Mouse (Mus musculus) MEL (cell line): ENCODE results near the gene Hspb6. TPM values are rescaled to one million over a fixed set of nuclear protein-coding genes. Genes with fewer than 3 reads are reported as not detected.

Source experiments
- DNase-seq: peaks from one replicate; pipeline ENCODE4 v3.0.0; 2011; ENCODE audit warnings: low read depth, low spot score
- H3K27ac ChIP-seq: 2 replicates; pipeline ENCODE4 v1.5.1; 2012; ENCODE audit warnings: low read depth, mild to moderate bottlenecking, control low read depth, low read length, moderate library complexity; ENCODE audit not compliant: control insufficient read depth
- H3K27me3 ChIP-seq, 2 experiments: fragments of 150-350 bp in 1 of 2; sonication (generic) in 1 of 2; 2 replicates each; pipeline ENCODE4 v1.6.1; 2012; ENCODE audit warnings: low read length in 2 of 2, mild to moderate bottlenecking in 2 of 2, improper control_type of control experiment in 1 of 2, moderate library complexity in 1 of 2; ENCODE audit not compliant: insufficient read depth in 2 of 2, control insufficient read depth in 1 of 2
- H3K36me3 ChIP-seq, 2 experiments: 2 replicates each; pipeline ENCODE4 v1.6.1; 2012 to 2014; ENCODE audit warnings: low read length in 2 of 2, improper control_type of control experiment in 1 of 2, inconsistent platforms in 1 of 2, mild to moderate bottlenecking in 1 of 2; ENCODE audit not compliant: insufficient read depth in 2 of 2, control insufficient read depth in 1 of 2
- H3K4me1 ChIP-seq, 2 experiments: fragments of 150-350 bp in 1 of 2; sonication (generic) in 1 of 2; 2 replicates each; pipeline ENCODE4 v1.6.1; 2012; ENCODE audit warnings: low read length in 2 of 2, improper control_type of control experiment in 1 of 2, mild to moderate bottlenecking in 1 of 2; ENCODE audit not compliant: insufficient read depth in 2 of 2, control insufficient read depth in 1 of 2
- H3K4me3 ChIP-seq, 2 experiments: fragments of 150-350 bp in 1 of 2; sonication (generic) in 1 of 2; 2 replicates each; pipeline ENCODE4 v1.5.1; 2012; ENCODE audit warnings: low read depth in 2 of 2, low read length in 2 of 2, mild to moderate bottlenecking in 2 of 2, moderate library complexity in 2 of 2, control low read depth in 1 of 2, improper control_type of control experiment in 1 of 2; ENCODE audit not compliant: control insufficient read depth in 1 of 2, insufficient read depth in 1 of 2
- H3K79me2 ChIP-seq: 2 replicates; pipeline ENCODE4 v1.6.1; 2012; ENCODE audit warnings: mild to moderate bottlenecking, low read length, moderate library complexity; ENCODE audit not compliant: control insufficient read depth, poor library complexity, insufficient read depth
- H3K9ac ChIP-seq: 2 replicates; pipeline ENCODE4 v1.6.1; 2012; ENCODE audit warnings: low read depth, mild to moderate bottlenecking, control low read depth, low read length, moderate library complexity; ENCODE audit not compliant: control insufficient read depth, poor library complexity, severe bottlenecking
- H3K9me3 ChIP-seq: fragments of 150-350 bp; sonication (generic); replicated peaks from 2 replicates; pipeline ENCODE4 v1.6.1; 2012; ENCODE audit warnings: mild to moderate bottlenecking, low read length, improper control_type of control experiment, moderate library complexity; ENCODE audit not compliant: insufficient read depth
- BHLHE40 ChIP-seq: IDR thresholded peaks from 2 replicates; pipeline ENCODE4 v1.6.1; 2012; ENCODE audit warnings: low read depth, mild to moderate bottlenecking, inconsistent platforms, low read length, improper control_type of control experiment, borderline replicate concordance
- CHD1 ChIP-seq: IDR thresholded peaks from 2 replicates; pipeline ENCODE4 v1.6.1; 2012; ENCODE audit warnings: low read depth, mild to moderate bottlenecking, inconsistent platforms, low read length, improper control_type of control experiment
- CTCF ChIP-seq, 3 experiments: IDR thresholded peaks in 2 of 3; conservative IDR thresholded peaks in 1 of 3; 2 replicates each; pipeline ENCODE4 v1.5.1; 2011 to 2012; ENCODE audit warnings: low read length in 3 of 3, low read depth in 2 of 3, mild to moderate bottlenecking in 2 of 3, improper control_type of control experiment in 1 of 3, inconsistent platforms in 1 of 3, mixed read lengths in 1 of 3, moderate library complexity in 1 of 3; ENCODE audit not compliant: control insufficient read depth in 1 of 3, insufficient read depth in 1 of 3, poor library complexity in 1 of 3, severe bottlenecking in 1 of 3
- ELF1 ChIP-seq: IDR thresholded peaks from 2 replicates; pipeline ENCODE4 v1.6.1; 2014; ENCODE audit warnings: low read depth, mild to moderate bottlenecking, inconsistent platforms, low read length, improper control_type of control experiment, moderate library complexity
- EP300 ChIP-seq, 2 experiments: IDR thresholded peaks; 2 replicates each; pipeline ENCODE4 v1.6.1; 2011; ENCODE audit warnings: improper control_type of control experiment in 2 of 2, low read length in 2 of 2, low read depth in 1 of 2, mild to moderate bottlenecking in 1 of 2
- ETS1 ChIP-seq: IDR thresholded peaks from 2 replicates; pipeline ENCODE4 v1.6.1; 2012; ENCODE audit warnings: low read depth, mild to moderate bottlenecking, inconsistent platforms, low read length, improper control_type of control experiment, moderate library complexity
- GABPA ChIP-seq: IDR thresholded peaks from 2 replicates; pipeline ENCODE4 v1.6.1; 2012; ENCODE audit warnings: low read depth, mild to moderate bottlenecking, inconsistent platforms, low read length, improper control_type of control experiment, moderate library complexity
- JUND ChIP-seq: IDR thresholded peaks from 2 replicates; pipeline ENCODE4 v1.6.1; 2011; ENCODE audit warnings: low read depth, mild to moderate bottlenecking, improper control_type of control experiment, low read length
- KAT2A ChIP-seq: conservative IDR thresholded peaks from 2 replicates; pipeline ENCODE4 v1.6.1; 2012; ENCODE audit warnings: low read depth, low read length, improper control_type of control experiment, inconsistent platforms
- MAX ChIP-seq: IDR thresholded peaks from 2 replicates; pipeline ENCODE4 v1.6.1; 2011; ENCODE audit warnings: low read length, improper control_type of control experiment
- MAZ ChIP-seq: IDR thresholded peaks from 2 replicates; pipeline ENCODE4 v1.6.1; 2012; ENCODE audit warnings: low read depth, mild to moderate bottlenecking, inconsistent platforms, low read length, improper control_type of control experiment
- MEF2A ChIP-seq: IDR thresholded peaks from 2 replicates; pipeline ENCODE4 v1.6.1; 2014; ENCODE audit warnings: low read depth, mild to moderate bottlenecking, inconsistent platforms, low read length, improper control_type of control experiment; ENCODE audit not compliant: poor library complexity, insufficient replicate concordance, severe bottlenecking; ENCODE audit errors: extremely low read depth
- MYB ChIP-seq: IDR thresholded peaks from 2 replicates; pipeline ENCODE4 v1.6.1; 2011; ENCODE audit warnings: mild to moderate bottlenecking, low read depth, low read length, improper control_type of control experiment
- NELFE ChIP-seq: IDR thresholded peaks from 2 replicates; pipeline ENCODE4 v1.6.1; 2011; ENCODE audit warnings: low read depth, low read length, improper control_type of control experiment
- POLR2AphosphoS5 ChIP-seq: IDR thresholded peaks from 2 replicates; pipeline ENCODE4 v1.6.1; 2012; ENCODE audit warnings: low read depth, borderline replicate concordance, mild to moderate bottlenecking, inconsistent platforms, low read length, moderate library complexity, mixed read lengths
- RCOR1 ChIP-seq: IDR thresholded peaks from 2 replicates; pipeline ENCODE4 v1.6.1; 2012; ENCODE audit warnings: low read depth, mild to moderate bottlenecking, inconsistent platforms, low read length, improper control_type of control experiment
- SIN3A ChIP-seq: IDR thresholded peaks from 2 replicates; pipeline ENCODE4 v1.6.1; 2012; ENCODE audit warnings: low read length, improper control_type of control experiment, inconsistent platforms
- SMC3 ChIP-seq: IDR thresholded peaks from 2 replicates; pipeline ENCODE4 v1.6.1; 2011; ENCODE audit warnings: low read depth, low read length, improper control_type of control experiment
- TBP ChIP-seq: IDR thresholded peaks from 2 replicates; pipeline ENCODE4 v1.8.0; 2011; ENCODE audit warnings: low read depth, low read length, improper control_type of control experiment
- UBTF ChIP-seq: IDR thresholded peaks from 2 replicates; pipeline ENCODE4 v1.6.1; 2012; ENCODE audit warnings: low read depth, mild to moderate bottlenecking, inconsistent platforms, low read length, improper control_type of control experiment, moderate library complexity, borderline replicate concordance; ENCODE audit not compliant: insufficient read depth
- USF1 ChIP-seq: IDR thresholded peaks from 2 replicates; pipeline ENCODE4 v1.6.1; 2014; ENCODE audit warnings: low read depth, mild to moderate bottlenecking, inconsistent platforms, low read length, improper control_type of control experiment, moderate library complexity
- ZNF384 ChIP-seq: IDR thresholded peaks from 2 replicates; pipeline ENCODE4 v1.6.1; 2012; ENCODE audit warnings: low read depth, mild to moderate bottlenecking, inconsistent platforms, low read length, improper control_type of control experiment
- polyA plus RNA-seq, 2 experiments: library from polyadenylated mRNA; stranded (reverse) in 1 of 2; unstranded in 1 of 2; fragments of >175 nt in 1 of 2; fragments of >200 nt in 1 of 2; gene quantifications; 2 replicates each; pipeline versions ENCODE4 v1.2.1 to v1.2.4; 2012; ENCODE audit warnings: low replicate concordance in 2 of 2, low read depth in 1 of 2; ENCODE audit not compliant: insufficient read length in 2 of 2, insufficient read depth in 1 of 2, missing spikeins in 1 of 2
- total RNA-seq: library from RNA; depleted of rRNA; stranded (reverse); fragments of 300-350 nt; gene quantifications from 2 replicates; pipeline ENCODE4 v1.2.3, GENCODE M21; 2012

Hspb6 gene
- total and polyA plus RNA-seq, 3 experiments = 1.5 to 12.4 TPM; not detected in 1

DNA sequence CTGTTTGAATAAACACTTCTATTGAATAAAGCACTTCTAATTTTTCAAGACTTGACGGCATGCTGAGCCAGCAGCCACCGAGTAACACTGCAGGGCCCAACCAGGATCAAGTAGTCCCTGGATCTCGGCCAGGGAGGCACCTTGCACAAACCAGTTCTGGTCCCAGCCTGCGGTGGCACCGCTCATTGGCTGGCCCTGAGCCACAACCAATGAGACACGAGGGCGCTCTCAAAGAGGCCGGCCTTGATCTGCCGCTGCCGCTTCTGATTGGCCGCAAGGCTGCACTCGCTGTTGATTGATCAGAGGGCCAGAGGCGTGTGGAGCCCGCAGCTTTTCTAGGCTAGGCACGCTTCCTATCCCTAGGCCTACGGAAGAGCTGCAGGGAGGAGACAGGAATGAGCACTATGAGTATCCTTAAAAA lies 48.0 kb downstream of the Hspb6 start (continued):
- TF ChIP-seq MAZ = peak; percentile 47; the same call in 1 of the 2 replicates
- TF ChIP-seq UBTF = no peak

GRCm38 (mm10) chr7:30600651-30601050 lies 48.7 kb downstream of the Hspb6 start:
- Histone ChIP-seq H3K27ac (peak overlapping the region; percentile 84), H3K9me3 (no peaks in the 10 kb centered on the region), H3K27me3 (no peaks in the 10 kb centered on the region), H3K36me3 (peaks cover 0 to 2% of the 10 kb centered on the region in 2 experiments; a peak in 2 of 4 replicates), H3K4me1 (peaks cover 0 to 6% of the 10 kb centered on the region in 2 experiments; a peak in 2 of 4 replicates)
- DNase-seq = no peak
- TF ChIP-seq UBTF (no peak), GABPA (no peak), ELF1 (no peak), NELFE (no peak), MYB (no peak), RCOR1 (no peak), KAT2A (no peak), EP300 (IDR thresholded peaks at IDR 0.05; ENCODE audit: low read depth in 1 of 2, low read length in 2 of 2) (no peak), CTCF (IDR thresholded peaks at IDR 0.05 in 2 of 3, conservative IDR thresholded peaks at IDR 0.05 in 1 of 3; ENCODE audit: control insufficient read depth in 1 of 3, insufficient read depth in 1 of 3, low read depth in 2 of 3, low read length in 3 of 3, poor library complexity in 1 of 3, severe bottlenecking in 1 of 3) (no peak), POLR2AphosphoS5 (no peak), SMC3 (no peak), MAX (no peak), CHD1 (no peak), MEF2A (no peak), ZNF384 (no peak)
- TF ChIP-seq, all 39 proteins: peak for 0
- peak overlapping the region; percentile 82 for H3K9ac ChIP-seq
- H3K79me2 ChIP-seq = no peaks in the 10 kb centered on the region; the same call in 1 of the 2 replicates
- H3K4me3 ChIP-seq = peak overlapping the region; percentile 73 to 77

DNA sequence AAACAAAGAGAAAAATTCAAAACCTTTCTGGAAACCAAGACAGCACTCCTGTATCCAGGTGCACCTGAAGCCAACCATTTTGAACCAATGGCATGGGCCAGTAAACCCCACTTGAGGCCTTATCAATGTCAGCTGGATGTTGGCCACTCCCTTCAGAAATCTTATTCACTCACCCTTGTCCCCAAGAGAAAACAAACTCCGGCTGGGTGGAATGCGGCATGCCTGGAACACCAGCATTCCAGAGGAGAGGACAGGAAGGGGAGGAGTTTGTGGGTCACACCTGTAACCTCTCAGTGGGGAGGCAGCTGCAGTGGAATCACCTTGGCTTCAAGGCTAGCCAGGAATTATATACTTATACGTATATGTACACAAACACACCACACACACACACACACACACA lies 50.6 kb downstream of the Hspb6 start:
- Histone ChIP-seq H3K9me3 (no peaks in the 10 kb centered on the region), H3K4me3 (no peak overlapping the region), H3K27ac (no peak overlapping the region), H3K79me2 (no peaks in the 10 kb centered on the region; the same call in 1 of the 2 replicates), H3K36me3 (peaks cover 0 to 2% of the 10 kb centered on the region in 2 experiments; a peak in 2 of 4 replicates)
- no peak for DNase-seq
- no peak for TF ChIP-seq SIN3A
- TF ChIP-seq EP300 (IDR thresholded peaks at IDR 0.05; ENCODE audit: low read depth in 1 of 2, low read length in 2 of 2) = no peak
- TF ChIP-seq BHLHE40 = no peak
- no peak for TF ChIP-seq USF1
- TF ChIP-seq POLR2AphosphoS5 = no peak
- TF ChIP-seq JUND = no peak
- TF ChIP-seq TBP = no peak
- TF ChIP-seq CHD1 = no peak
- TF ChIP-seq ETS1 = no peak
- TF ChIP-seq, all 39 proteins: peak for 0
- peaks cover 0 to 6% of the 10 kb centered on the region in 2 experiments; a peak in 2 of 4 replicates for H3K4me1 ChIP-seq
- no peak overlapping the region for H3K9ac ChIP-seq
- no peaks in the 10 kb centered on the region for H3K27me3 ChIP-seq
